15 mouse cellular contexts compared by ENCODE assay signal in the genomic region with DNA sequence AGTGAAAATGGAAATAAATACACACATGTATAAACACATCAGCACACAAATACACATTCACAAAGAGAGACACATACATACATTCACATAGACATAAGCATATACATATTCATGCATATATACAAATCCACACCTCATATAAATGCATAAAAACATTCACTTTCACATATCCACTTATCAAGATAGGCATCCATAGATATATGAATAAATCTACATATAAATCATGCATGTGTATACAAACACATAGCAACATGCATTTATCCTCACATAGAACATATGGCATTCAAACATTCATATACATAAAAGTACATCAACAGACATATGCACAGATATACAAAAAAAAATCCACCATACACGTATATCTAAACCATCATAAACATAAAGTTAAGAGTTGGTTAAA.
DNase-seq lines count a peak whose midpoint lies in the region; ATAC-seq and TF ChIP-seq lines count a peak whose summit lies in the region.
"Had no signal": no experiment of that assay in that cellular context is flagged by ENCODE, and none has a peak within 500 bp of the region (broad histone marks: within the 10 kb centered on the region; RNA-seq: fewer than 3 reads in every experiment).

No protein-coding gene starts in this region.

- no peaks in the 10 kb centered on the region for H3K36me3 ChIP-seq in forebrain, embryonic 14.5 days (ENCODE audit: control insufficient read depth, insufficient read depth, low read length)
- H3K36me3 ChIP-seq in forebrain, embryonic 10.5 days (replicated peaks) = no peaks in the 10 kb centered on the region
- no peaks in the 10 kb centered on the region for H3K36me3 ChIP-seq in forebrain, embryonic 16.5 days (ENCODE audit: control insufficient read depth, insufficient read depth)
- H3K36me3 ChIP-seq in forebrain, postnatal 0 days (ENCODE audit: insufficient read depth) = no peaks in the 10 kb centered on the region
- H3K36me3 ChIP-seq: embryonic facial prominence, embryonic 10.5 days; embryonic facial prominence, embryonic 12.5 days had no signal

- H3K4me3 ChIP-seq in forebrain, embryonic 14.5 days (ENCODE audit: low read depth, low read length) = no peak overlapping the region
- no peak overlapping the region for H3K4me3 ChIP-seq in forebrain, embryonic 10.5 days
- no peak overlapping the region for H3K4me3 ChIP-seq in forebrain, embryonic 16.5 days (replicated peaks; ENCODE audit: low read length)
- H3K4me3 ChIP-seq in forebrain, postnatal 0 days (ENCODE audit: low read depth, low read length) = no peak overlapping the region
- H3K4me3 ChIP-seq: embryonic facial prominence, embryonic 10.5 days; embryonic facial prominence, embryonic 12.5 days had no signal

- peak; percentile 37; the same call in 1 of the 2 replicates for ATAC-seq in forebrain, embryonic 14.5 days
- ATAC-seq in forebrain, embryonic 16.5 days = peak; percentile 82
- peak; percentile 55; the same call in 1 of the 2 replicates for ATAC-seq in forebrain, postnatal 0 days

- H3K9me3 ChIP-seq in forebrain, embryonic 14.5 days (replicated peaks; ENCODE audit: control insufficient read depth, low read length) = no peaks in the 10 kb centered on the region
- no peaks in the 10 kb centered on the region for H3K9me3 ChIP-seq in forebrain, embryonic 10.5 days
- no peaks in the 10 kb centered on the region for H3K9me3 ChIP-seq in forebrain, embryonic 16.5 days (ENCODE audit: control insufficient read depth, low read length)
- no peaks in the 10 kb centered on the region for H3K9me3 ChIP-seq in forebrain, postnatal 0 days (ENCODE audit: low read length)
- H3K9me3 ChIP-seq: embryonic facial prominence, embryonic 10.5 days; embryonic facial prominence, embryonic 12.5 days had no signal

- DNase-seq in forebrain, embryonic 14.5 days (ENCODE audit: low spot score) = peak; percentile 0
- no peak for DNase-seq in forebrain, embryonic 10.5 days (ENCODE audit: extremely low spot score, low spot score)
- no peak for DNase-seq in forebrain, postnatal 0 days
- no peak for DNase-seq in left cerebral cortex, postnatal 25 days (ENCODE audit: low spot score in 2 of 2)
- DNase-seq: adrenal gland, adult 2 months; adrenal gland, postnatal 10 days; adrenal gland, postnatal 25 days; cerebellum, adult 11 months; cerebellum, adult 18-20 months; cerebellum, adult 8-10 months; cerebellum, adult 9-11 months; cerebellum, postnatal 14 days had no signal

- TF ChIP-seq CTCF in forebrain, postnatal 0 days (IDR thresholded peaks at IDR 0.05; ENCODE audit: low read depth) = no peak

- H3K9ac ChIP-seq in forebrain, embryonic 14.5 days (ENCODE audit: low read length) = no peak overlapping the region
- H3K9ac ChIP-seq in forebrain, embryonic 16.5 days (replicated peaks; ENCODE audit: low read depth, low read length) = no peak overlapping the region
- no peak overlapping the region for H3K9ac ChIP-seq in forebrain, postnatal 0 days
- H3K9ac ChIP-seq: embryonic facial prominence, embryonic 12.5 days had no signal

- H3K27me3 ChIP-seq in forebrain, embryonic 14.5 days (replicated peaks; ENCODE audit: control insufficient read depth, insufficient read depth, low read length) = no peaks in the 10 kb centered on the region
- no peaks in the 10 kb centered on the region for H3K27me3 ChIP-seq in forebrain, embryonic 10.5 days (ENCODE audit: poor library complexity, severe bottlenecking)
- no peaks in the 10 kb centered on the region for H3K27me3 ChIP-seq in forebrain, embryonic 16.5 days (replicated peaks; ENCODE audit: control insufficient read depth, insufficient read depth, low read length)
- no peaks in the 10 kb centered on the region for H3K27me3 ChIP-seq in forebrain, postnatal 0 days (ENCODE audit: insufficient read depth, low read length)
- H3K27me3 ChIP-seq: embryonic facial prominence, embryonic 12.5 days had no signal

- H3K4me1 ChIP-seq in forebrain, embryonic 14.5 days (ENCODE audit: control insufficient read depth, insufficient read depth, low read length) = no peaks in the 10 kb centered on the region
- no peaks in the 10 kb centered on the region for H3K4me1 ChIP-seq in forebrain, embryonic 10.5 days
- H3K4me1 ChIP-seq in forebrain, embryonic 16.5 days (replicated peaks; ENCODE audit: control insufficient read depth, insufficient read depth, low read length) = no peaks in the 10 kb centered on the region
- H3K4me1 ChIP-seq in forebrain, postnatal 0 days (ENCODE audit: insufficient read depth) = no peaks in the 10 kb centered on the region
- H3K4me1 ChIP-seq: embryonic facial prominence, embryonic 12.5 days had no signal

- intact Hi-C loops in left cerebral cortex, postnatal 25 days (cut with DNase I) = no loop called here

- no peak overlapping the region for H3K27ac ChIP-seq in forebrain, embryonic 14.5 days (ENCODE audit: low read depth, low read length)
- no peak overlapping the region for H3K27ac ChIP-seq in forebrain, embryonic 10.5 days
- H3K27ac ChIP-seq in forebrain, embryonic 16.5 days (ENCODE audit: low read length) = no peak overlapping the region
- no peak overlapping the region for H3K27ac ChIP-seq in forebrain, postnatal 0 days (ENCODE audit: low read depth, low read length)
- H3K27ac ChIP-seq: embryonic facial prominence, embryonic 10.5 days; embryonic facial prominence, embryonic 12.5 days had no signal

- 87% methylated on average over 1 of the region's 1 CpGs for whole genome bisulfite sequencing in forebrain, embryonic 14.5 days
- 89% methylated on average over 1 of the region's 1 CpGs for WGBS in forebrain, embryonic 10.5 days
- 70% methylated on average over 1 of the region's 1 CpGs for WGBS in forebrain, embryonic 16.5 days
- WGBS in forebrain, postnatal 0 days = 72% methylated on average over 1 of the region's 1 CpGs

- H3K4me2 ChIP-seq in forebrain, embryonic 14.5 days (ENCODE audit: low read length) = no peak overlapping the region
- no peak overlapping the region for H3K4me2 ChIP-seq in forebrain, embryonic 16.5 days (ENCODE audit: low read length)
- H3K4me2 ChIP-seq in forebrain, postnatal 0 days (ENCODE audit: low read depth) = no peak overlapping the region
- H3K4me2 ChIP-seq: embryonic facial prominence, embryonic 12.5 days had no signal
